Mouse (Mus musculus) brain, embryonic 18.5 days (tissue): Measurements from ENCODE around the gene Dbn1.
A peak's percentile ranks its signal among the peaks of the same experiment; 100 is the strongest.
"Not testable (repeated sequence)": the region's sequence is repeated elsewhere in the genome, so short reads cannot be mapped to it uniquely, and the experiment has no call there.

ENCODE experiments used
- DNase-seq: peaks from one replicate; pipeline ENCODE4 v3.0.0-alpha.2; 2012; ENCODE audit warnings: low read depth, low spot score

Dbn1 gene

GRCm38 (mm10) chr13:55450511-55450980 lies 37.4 kb downstream of the Dbn1 start:
- no peak for DNase-seq

- DNase-seq = no peak
These were observed 38.1 kb downstream of the Dbn1 start for GRCm38 (mm10) chr13:55449679-55450441.

- no peak for DNase-seq
These were observed 38.7 kb downstream of the Dbn1 start for GRCm38 (mm10) chr13:55449205-55449604.

- no peak for DNase-seq
These were observed 39.8 kb downstream of the Dbn1 start for GRCm38 (mm10) chr13:55448131-55448530.

DNA sequence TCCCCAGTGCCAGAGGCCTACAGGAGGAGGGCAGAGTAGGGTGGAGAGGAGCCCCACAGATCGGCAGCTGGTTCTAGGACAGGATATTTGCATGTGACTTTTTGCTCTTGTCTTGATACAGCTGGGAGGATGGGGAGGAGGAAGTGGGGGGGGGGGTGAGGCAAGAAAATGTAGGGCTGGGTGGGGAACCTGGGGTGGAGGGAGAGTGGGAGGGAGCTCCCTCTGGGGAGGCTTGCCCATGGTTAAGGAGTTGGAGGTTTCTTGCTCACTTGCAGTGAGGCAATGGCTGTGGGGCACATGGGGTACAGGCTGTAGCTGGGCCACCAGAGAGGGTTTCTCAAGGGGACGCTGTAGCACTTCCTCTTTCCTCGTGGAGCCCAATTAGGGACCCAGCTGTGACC lies 40.4 kb downstream of the Dbn1 start:
- no peak for DNase-seq

GRCm38 (mm10) chr13:55446483-55447105 lies 41.3 kb downstream of the Dbn1 start:
- DNase-seq = no peak

GRCm38 (mm10) chr13:55445361-55446091 lies 42.4 kb downstream of the Dbn1 start:
- DNase-seq = no peak

GRCm38 (mm10) chr13:55444937-55445315 lies 43.0 kb downstream of the Dbn1 start, which contains the start of gene Grk6:
Grk6 (plus strand) TSS chr13:55445072.
- peak; percentile 99 for DNase-seq

- DNase-seq = peak; percentile 62
These were observed 43.5 kb downstream of the Dbn1 start for GRCm38 (mm10) chr13:55444286-55444936.

DNA sequence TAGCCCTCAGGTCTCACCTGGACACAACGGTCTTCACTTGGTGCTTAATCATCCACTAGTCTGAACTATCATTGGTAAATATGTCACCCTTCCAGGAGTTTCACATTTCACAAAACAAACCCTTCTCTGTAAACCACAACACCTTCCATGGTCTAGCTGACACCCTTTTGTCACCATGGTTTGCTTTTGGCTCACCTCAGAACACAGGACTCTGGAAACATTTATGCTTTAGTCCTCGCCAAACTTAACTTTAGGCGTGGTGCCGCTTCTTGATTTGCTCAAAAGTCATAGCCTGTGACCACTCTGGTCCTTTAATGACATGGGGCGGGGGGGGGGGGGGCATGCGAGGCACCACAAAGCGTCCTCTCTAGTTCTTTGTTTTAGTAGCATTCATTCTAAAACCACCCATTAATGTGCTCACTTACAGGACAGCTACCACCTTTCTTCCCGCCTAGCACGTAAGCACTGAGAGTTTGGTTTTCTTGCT lies 44.1 kb downstream of the Dbn1 start:
- DNase-seq = no peak

DNA sequence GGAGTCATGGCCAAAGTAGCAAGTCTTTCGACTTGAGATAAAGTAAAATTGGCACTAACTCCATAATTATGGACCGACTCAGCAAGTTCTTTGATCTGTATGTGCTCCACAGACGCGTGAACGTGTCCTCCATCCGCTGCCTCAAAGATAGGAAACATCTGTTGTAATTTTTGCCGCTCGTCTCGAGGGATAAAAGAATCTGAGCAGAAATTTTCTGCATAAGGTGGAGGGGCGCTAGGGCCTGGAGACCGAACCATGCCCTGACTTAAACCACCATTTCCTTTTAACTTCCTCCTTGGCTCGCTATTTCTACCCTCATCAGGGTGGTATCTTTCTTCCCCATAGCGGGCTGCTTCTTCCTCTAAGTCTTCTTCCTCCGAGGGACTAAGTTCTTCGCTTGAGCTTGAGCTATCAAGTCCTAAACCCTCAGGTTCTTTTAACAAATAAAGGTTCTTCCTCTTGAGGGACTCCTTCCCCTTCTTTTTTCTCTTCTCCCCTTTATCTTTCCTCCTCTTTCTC lies 50.7 kb downstream of the Dbn1 start:
- DNase-seq = not testable (repeated sequence)

- no peak for DNase-seq
These were observed 55.8 kb downstream of the Dbn1 start for GRCm38 (mm10) chr13:55431889-55432685.

- DNase-seq = no peak
These were observed 57.3 kb downstream of the Dbn1 start for GRCm38 (mm10) chr13:55430566-55430965.

- no peak for DNase-seq
These were observed 58.6 kb downstream of the Dbn1 start for GRCm38 (mm10) chr13:55429226-55429888.

DNA sequence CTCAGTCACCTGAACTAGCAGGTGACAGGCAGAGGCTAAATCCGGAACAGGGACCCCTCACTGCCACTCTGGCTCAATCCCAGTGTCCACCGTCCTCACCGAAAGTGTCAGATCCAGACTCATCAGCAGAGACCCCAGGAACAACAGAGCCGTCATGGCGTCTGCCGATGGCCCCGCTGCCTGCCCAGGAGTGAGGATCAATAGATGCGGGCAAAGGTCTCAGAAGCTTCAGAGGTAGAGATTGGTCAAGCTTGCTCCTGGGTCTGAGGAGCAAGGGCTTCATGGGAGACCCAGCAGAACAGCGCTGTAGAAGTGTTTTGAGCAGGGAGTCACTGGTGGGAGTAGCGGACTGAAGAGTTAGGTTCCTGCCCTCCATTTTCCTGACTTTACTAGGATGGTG lies 61.3 kb downstream of the Dbn1 start, which contains the start of gene F12:
TSS of gene F12 (minus strand) at position 181 of the 400 bp plus-strand sequence.
- no peak for DNase-seq
